Mouse (Mus musculus) kidney, postnatal 10 days (tissue): ENCODE data around the gene Eaf1.

Experiments
- DNase-seq: peaks from one replicate; pipeline ENCODE4 v3.0.0; 2021; ENCODE audit warnings: mixed read lengths

Gene Eaf1

DNA sequence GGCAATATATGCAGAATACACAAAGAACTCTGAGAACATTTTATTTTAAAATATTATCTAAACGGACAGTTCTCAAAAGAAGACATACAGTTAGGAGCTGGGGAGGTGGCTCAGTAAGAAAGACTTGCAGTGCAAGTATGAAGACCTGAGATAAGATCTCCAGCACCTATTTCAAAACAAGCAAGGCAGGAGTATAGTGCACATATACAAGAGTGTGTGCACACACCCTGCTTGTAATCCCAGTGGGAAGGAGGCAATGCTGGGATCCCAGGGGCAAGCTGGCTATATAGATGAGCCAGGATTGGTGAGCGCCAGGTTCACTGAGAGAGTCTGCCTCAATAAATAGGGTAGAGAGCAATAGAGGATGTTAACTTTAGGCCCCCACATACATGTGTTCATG lies 21.7 kb downstream of the Eaf1 start:
- DNase-seq = no peak

DNA sequence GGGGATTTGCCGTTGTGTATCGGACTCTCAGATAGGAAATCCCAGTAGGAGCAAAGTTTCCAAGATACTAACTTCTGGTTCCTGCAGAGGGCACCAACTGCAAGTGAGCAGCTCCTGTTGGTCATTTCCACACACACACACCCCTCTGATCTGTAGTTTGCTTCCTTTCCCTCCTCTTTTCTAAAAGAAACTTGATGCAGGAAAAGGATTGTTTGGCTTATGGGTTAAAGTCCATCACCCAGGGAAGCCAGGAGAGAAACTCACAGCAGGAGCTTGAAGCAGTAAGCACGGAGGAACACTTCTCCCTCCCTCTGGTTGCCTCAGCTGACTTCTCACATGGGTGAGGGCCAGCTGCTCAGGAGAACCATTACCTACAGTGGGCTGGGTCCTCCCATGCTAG lies 25.0 kb downstream of the Eaf1 start:
- DNase-seq = peak; percentile 64

DNA sequence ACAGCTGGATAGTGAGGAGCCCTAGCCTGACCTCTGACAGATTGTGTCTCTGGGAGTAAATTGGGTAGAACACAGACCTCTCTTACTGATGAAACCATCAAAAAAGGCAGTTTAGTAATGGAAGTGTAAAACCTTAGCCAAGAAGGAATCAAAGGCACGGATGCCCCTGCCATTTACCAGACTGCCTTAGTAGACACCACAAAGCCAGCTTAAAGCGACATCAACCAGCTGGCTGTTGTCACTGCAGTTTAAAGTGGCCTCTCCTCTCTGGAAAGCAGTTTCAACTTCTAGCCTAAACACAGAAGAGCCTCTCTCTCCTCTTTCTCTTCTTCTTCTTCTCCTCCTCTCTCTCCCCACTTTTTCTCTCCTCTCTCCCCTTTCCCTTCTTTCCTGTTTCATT lies 27.1 kb downstream of the Eaf1 start:
- DNase-seq = no peak

DNA sequence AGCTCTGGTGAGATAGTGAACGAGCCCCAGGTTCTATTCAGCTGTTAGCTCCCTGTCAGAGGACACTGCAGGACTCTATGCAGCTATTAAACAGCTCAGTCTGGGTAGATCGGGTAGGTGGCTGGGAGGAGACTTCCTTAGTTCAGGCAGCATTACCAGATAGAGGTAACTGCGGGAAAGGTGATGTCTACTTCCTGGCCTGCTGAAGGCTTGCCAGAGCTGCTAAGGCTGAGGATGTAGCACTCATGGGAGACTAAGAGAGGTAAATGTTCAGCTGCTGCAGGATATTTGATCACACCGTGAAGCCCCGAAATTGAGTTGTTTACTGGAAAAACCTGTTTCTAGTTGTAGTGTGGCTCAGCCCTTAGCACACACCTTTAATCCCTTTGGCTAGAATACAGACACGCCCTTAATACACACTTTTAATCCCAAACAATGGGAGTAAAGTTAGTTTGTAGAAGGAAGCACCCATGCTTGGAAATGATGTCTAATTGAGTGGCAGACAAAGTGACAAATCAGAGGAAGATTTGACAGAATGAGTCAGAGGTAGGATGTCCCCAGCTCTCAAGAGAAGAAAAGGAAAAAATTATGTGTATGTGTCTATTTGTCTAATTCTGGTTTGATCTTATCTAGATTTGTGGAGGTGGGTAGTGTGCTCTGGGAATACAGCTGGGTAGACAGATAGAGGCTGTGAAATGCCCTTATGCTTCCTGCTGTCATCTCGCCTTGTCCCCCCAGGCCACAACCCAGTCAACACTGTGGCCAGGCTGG lies 31.0 kb downstream of the Eaf1 start:
- no peak for DNase-seq

DNA sequence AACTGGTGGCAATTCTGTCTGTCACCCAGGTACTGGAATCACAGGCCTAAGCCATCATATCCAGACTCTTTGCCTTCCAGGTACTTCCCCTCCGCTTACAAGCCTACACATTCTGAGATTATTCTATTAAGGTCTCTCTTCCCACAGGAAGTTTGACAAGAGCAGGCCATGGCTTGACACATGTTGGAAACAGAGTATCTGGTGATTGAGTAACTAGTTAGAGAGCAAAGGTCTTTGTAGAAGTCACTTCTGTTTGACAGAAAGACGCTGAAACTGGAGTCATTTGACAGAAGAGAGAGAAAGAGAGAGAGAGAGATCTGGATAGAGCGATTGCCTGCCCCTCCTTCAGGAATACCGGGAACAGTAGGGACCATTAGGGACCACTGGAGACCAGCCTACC lies 36.6 kb downstream of the Eaf1 start:
- no peak for DNase-seq

DNA sequence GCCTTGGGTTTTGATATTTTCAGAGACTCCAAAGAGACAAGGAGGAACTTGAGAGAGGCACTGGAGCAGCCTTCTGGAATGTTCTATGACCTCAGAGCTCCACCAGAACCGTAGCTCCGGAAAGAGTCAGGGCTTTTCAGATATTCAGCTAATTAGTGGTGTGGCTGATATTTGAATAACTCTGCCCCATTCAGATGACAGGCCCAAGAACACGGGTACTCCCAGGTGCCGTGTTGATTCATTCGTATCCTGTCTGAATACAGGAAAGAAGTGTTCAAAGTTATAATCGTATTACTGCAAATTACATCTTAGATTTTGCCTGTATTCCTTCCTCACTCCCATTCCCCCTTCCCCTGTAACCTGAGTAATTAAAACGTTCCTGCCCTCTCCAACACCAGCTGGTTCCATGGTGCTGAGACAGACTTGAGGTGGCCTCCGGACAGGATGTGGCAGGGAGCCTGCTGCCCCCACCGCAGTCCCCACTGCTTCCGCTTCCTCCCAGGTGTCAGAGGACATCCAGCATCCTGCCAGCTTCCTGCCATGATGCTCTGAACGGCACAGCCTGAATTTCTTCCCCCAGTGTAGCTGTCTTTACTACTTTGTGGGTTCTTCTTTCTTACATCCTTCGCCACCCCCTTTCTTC lies 37.4 kb downstream of the Eaf1 start:
- peak; percentile 66 for DNase-seq

DNA sequence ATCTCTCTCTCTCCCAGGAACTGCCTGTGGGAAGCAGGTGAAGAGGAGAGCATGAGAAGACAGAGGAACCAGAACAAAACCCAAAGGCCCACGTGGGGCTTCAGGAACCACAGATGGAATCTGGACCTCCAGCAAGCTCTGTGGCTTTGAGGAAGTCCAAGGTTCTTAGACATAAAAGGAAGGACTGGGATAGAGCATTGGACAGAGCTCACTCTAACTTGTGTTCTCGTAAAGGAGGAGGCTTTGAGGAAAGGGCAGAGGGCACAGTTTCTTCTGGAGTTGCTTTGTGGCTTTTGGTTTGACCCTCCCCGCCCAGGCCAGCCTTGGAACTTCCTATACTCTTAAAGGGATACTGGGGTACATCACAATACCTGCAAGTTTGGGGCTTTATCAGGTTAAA lies 38.5 kb downstream of the Eaf1 start:
- no peak for DNase-seq

DNA sequence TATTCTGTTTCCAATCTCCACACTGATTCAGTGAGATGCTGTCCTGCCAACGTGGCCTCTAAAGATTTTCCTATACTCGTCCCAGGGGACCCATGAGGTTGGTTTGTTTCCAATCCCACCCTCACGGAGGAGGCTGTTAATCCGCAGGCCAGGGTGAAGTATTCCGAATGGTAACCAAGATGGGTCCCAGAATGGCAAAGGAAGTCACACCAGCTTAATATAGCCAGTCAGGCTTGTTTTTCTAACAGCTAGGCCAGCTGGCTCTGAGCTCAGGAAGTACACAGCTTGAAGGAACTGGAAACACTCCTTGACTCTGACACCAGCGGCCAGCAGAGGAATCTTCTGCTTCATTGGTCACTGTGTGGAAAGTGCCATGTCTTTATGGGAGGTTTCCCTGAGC lies 43.1 kb downstream of the Eaf1 start:
- peak; percentile 38 for DNase-seq

DNA sequence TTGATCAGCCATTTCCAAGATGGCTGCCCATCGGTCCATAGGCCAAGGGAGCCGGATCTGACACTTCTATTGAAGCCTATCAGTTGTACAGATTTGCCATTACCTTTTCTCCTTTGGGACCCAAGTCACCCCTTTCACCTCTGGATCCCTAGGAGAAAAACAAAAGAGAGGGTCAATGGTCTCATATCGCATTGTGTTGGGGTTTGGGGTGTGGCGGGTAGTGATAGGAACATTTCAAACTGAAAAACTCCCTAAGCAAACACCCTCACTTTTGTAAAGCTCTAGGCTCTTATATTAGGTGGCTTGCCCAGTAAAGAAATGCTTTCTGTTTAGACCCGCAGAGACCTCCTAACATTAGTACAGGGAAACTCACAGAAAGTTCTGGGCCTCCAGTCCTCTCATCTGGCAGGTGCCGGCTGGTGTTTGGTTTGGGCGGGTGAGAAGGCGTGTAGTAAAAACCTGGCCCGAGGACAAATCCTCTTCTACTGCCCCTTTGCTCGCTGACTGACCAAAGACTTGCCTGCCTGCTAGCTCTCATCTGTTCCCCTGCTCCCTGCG lies 49.8 kb downstream of the Eaf1 start:
- no peak for DNase-seq

DNA sequence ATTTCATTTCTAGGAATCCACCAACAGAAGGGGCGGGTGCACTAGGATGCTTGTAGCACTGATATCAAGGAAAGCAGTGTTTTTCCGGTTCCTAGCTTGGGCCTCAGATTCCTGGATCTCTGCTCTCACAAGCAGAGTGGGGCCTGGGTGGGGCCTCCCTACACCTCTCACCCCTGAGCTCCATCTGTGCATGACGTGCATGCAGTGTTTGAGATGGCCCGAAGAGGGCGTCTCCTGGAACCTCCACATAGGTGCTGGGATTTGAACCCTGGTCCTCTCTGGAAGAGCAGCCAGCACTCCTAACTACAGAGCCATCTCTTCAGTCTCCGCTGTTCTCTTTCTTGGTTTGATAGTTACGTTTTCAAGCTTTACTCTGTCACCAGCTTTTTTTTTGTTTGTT lies 60.8 kb downstream of the Eaf1 start:
- no peak for DNase-seq

DNA sequence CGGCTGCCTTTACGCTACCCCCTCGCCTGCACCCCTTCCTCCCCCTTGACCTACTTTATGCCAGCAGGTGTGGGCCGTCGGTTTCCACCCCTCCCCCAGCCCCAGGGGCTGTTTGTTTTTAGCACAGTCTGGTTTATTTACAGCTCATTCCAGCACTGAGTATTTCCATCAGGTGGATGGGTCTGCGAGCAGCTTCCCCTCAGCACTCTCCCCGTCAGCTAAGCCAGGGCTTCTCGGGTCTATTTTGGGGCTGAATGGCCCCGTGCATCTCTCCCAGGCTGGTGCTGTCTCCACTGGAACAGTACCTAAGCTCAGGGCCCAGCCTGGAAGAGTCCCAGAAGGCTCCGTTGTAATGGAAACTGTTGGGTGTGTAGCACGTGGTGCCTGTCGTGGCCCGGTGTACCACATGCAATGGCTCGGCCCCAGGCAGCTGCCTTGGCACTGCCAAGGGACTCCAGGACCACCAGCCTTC lies 61.8 kb downstream of the Eaf1 start:
- no peak for DNase-seq

DNA sequence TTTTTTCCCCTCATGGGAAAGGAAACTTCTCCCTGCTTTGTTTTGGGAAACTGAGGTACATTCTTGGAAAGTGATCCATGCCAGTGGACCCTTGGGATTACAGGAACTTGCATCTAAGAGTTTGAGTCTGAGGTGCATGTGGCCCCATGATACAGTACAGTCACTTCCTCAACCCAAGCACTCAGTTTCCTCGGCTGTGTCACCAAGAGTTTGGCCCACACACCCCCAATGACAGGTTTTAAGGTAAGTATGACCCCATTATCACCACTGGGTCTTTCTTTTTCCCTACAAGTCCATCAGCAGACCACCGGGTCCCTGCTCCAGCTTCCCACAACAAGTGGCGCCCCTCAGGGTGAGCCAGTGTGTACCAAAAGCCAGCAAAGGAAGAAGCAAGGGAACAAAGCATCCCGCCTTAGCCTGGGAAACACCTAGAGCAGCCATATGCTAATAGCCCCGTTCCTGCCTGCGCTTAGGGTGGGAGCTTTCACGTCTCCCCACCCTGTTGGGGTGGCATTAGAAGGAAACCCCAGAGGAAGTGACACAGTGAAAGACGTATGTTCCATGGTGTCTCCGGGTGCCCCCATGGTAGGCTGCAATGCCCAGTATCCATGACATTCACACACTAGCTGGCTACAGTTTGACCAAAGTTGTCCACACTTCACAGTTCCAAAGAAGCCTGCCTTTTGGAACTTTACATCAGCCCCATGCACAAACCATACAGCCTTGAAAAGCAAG lies 62.5 kb downstream of the Eaf1 start:
- DNase-seq = no peak

DNA sequence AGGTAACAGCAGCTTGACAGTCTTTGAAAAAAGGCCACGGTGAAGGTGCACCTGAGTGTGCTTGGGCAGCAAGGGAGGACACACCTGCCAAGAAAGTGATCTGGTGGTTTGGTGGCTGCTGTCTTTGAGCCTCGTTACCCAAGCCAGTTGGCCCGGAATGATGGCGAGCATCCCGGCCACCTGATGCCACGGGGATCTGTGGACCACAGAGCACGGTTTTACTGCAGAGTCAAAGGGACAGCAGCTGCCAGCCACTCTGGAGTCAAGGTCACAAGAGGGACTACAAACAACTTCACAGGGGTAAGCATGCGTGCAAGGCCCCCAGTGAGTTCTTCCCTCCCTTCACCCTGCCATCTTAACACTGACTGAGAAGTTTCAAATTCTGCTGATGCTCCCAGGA lies 63.1 kb downstream of the Eaf1 start:
- no peak for DNase-seq

DNA sequence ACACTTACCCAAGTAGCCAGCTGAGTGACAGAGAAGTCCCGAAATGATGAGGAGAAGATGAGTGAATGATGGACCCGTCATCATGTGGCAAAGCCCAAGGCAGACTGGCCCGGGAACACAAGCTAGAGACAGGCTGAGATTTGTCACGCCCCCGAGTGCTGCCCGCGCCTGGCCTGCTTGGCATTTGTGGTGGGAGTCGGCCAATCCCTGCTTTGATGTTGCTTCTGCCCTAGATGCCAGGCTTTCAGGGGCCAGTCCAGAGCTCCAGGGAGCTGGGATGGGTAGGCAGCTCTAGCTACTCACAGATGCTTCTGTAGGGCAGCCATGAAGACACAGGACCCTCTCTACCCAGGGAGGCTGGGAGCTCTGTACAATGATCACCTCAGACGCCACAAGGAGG lies 63.6 kb downstream of the Eaf1 start:
- no peak for DNase-seq

DNA sequence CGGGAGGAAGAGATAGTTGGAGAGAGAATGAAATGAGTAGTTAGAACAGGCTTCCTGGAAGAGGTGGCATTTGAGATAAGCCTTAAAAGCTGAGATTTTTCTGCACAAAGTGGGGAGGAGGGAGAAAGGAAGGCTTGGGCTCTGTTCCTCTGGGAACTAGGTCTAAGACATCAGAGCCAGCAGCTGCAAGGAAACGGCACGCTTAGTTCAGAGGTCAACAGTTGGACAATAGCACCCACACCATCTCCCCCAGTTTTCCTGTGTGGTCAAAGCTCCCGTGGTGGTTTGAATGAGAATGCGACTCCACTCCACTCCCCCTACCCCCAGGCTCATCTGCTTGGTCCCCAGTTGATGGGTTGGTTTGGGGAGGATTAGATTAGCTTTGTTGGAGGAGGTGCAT lies 65.0 kb downstream of the Eaf1 start:
- no peak for DNase-seq
